Mouse (Mus musculus): ENCODE measurements around the gene Mpo.

Mpo gene

GRCm38 (mm10) chr11:87758161-87758911, 35.0 kb upstream of the Mpo start:
- no peak for DNase-seq

- DNase-seq, result no peak
Observed at GRCm38 (mm10) chr11:87758957-87759608, 34.3 kb upstream of the Mpo start.

GRCm38 (mm10) chr11:87759609-87760005, 33.8 kb upstream of the Mpo start:
- peak; percentile 74 to 77 for DNase-seq

- DNase-seq, result peak; percentile 91 to 93
Observed at GRCm38 (mm10) chr11:87760301-87761081, 32.9 kb upstream of the Mpo start, which contains the start of gene Tspoap1. Gene Tspoap1, plus strand, starts transcription at chr11:87760541.

GRCm38 (mm10) chr11:87761181-87761721, 32.1 kb upstream of the Mpo start:
- peak; percentile 43 to 46 for DNase-seq

- no peak for DNase-seq
Observed at GRCm38 (mm10) chr11:87761806-87762701, 31.3 kb upstream of the Mpo start.

GRCm38 (mm10) chr11:87762702-87763385, 30.5 kb upstream of the Mpo start:
- DNase-seq, result peak; percentile 62 to 65

GRCm38 (mm10) chr11:87763511-87763987, 29.8 kb upstream of the Mpo start:
- peak; percentile 89 for DNase-seq

- peak; percentile 66 to 71 for DNase-seq
Observed at GRCm38 (mm10) chr11:87763988-87764876, 29.1 kb upstream of the Mpo start.

- DNase-seq, result no peak
Observed at GRCm38 (mm10) chr11:87768745-87769144, 24.6 kb upstream of the Mpo start.

- peak; percentile 86 to 90 for DNase-seq
Observed at GRCm38 (mm10) chr11:87770989-87771388, 22.4 kb upstream of the Mpo start.

- no peak for DNase-seq
Observed at GRCm38 (mm10) chr11:87772354-87772753, 21.0 kb upstream of the Mpo start.

- peak; percentile 78 to 85 for DNase-seq
Observed at GRCm38 (mm10) chr11:87778100-87778765, 15.1 kb upstream of the Mpo start.

GRCm38 (mm10) chr11:87778915-87779314, 14.5 kb upstream of the Mpo start:
- DNase-seq, result peak in 1 of 2 experiments; percentile 38

GRCm38 (mm10) chr11:87779392-87779791, 14.0 kb upstream of the Mpo start:
- no peak for DNase-seq

GRCm38 (mm10) chr11:87780130-87780529, 13.3 kb upstream of the Mpo start:
- no peak for DNase-seq

- no peak for DNase-seq
Observed at GRCm38 (mm10) chr11:87790088-87790487, 3.3 kb upstream of the Mpo start.

GRCm38 (mm10) chr11:87801711-87802275, 8.4 kb downstream of the Mpo start:
- DNase-seq, result no peak

- DNase-seq, result peak; percentile 58 to 60
Observed at GRCm38 (mm10) chr11:87802621-87803020, 9.2 kb downstream of the Mpo start.

Data from cerebellum, postnatal 10 days (tissue).